Mouse (Mus musculus) MEL (cell line): ENCODE measurements around the gene Gprc5a. TPM values are rescaled to one million over a fixed set of nuclear protein-coding genes. Genes with fewer than 3 reads are reported as not detected.

ENCODE experiments used
- polyA plus RNA-seq, 2 experiments: library from polyadenylated mRNA; stranded (reverse) in 1 of 2; unstranded in 1 of 2; fragments of >175 nt in 1 of 2; fragments of >200 nt in 1 of 2; gene quantifications; 2 replicates each; pipeline versions ENCODE4 v1.2.1 to v1.2.4; 2012; ENCODE audit warnings: low replicate concordance in 2 of 2, low read depth in 1 of 2; ENCODE audit not compliant: insufficient read length in 2 of 2, insufficient read depth in 1 of 2, missing spikeins in 1 of 2
- total RNA-seq: library from RNA; depleted of rRNA; stranded (reverse); fragments of 300-350 nt; gene quantifications from 2 replicates; pipeline ENCODE4 v1.2.3, GENCODE M21; 2012; rRNA removed

The Gprc5a gene
- total and polyA plus RNA-seq, 3 experiments: 0.06 TPM; not detected in 2

Other genes with a start within 250 kb of the Gprc5a start
- 1.5 and 2.1 TPM in 2 replicates for gene Crebl2, start 235.5 kb upstream of the Gprc5a start, total RNA-seq
- gene Crebl2, start 235.5 kb upstream of the Gprc5a start, polyA plus RNA-seq: 1 to 10 TPM in 1 of 2 experiments, not detected in 1; 3.7 TPM
- 8.4 and 9.0 TPM in 2 replicates for gene Gpr19, start 167.1 kb upstream of the Gprc5a start, total RNA-seq
- gene Gpr19, start 167.1 kb upstream of the Gprc5a start, polyA plus RNA-seq: 10 to 100 TPM in 1 of 2 experiments, not detected in 1; 11.7 TPM
- 7.7 and 12.0 TPM in 2 replicates for gene Cdkn1b, start 145.2 kb upstream of the Gprc5a start, total RNA-seq
- gene Cdkn1b, start 145.2 kb upstream of the Gprc5a start, polyA plus RNA-seq: 10 to 100 TPM in 1 of 2 experiments, not detected in 1; 21.2 TPM
- 0.07 and 0.12 TPM in 2 replicates for gene Apold1, start 83.9 kb upstream of the Gprc5a start, total RNA-seq
- gene Apold1, start 83.9 kb upstream of the Gprc5a start, polyA plus RNA-seq: under 1 TPM in 1 of 2 experiments, not detected in 1; 0.08 TPM
- 84.1 and 102 TPM in 2 replicates for gene Ddx47, start 54.0 kb upstream of the Gprc5a start, total RNA-seq
- 100 to 1,000 TPM in 1 of 2 experiments, not detected in 1; 117 TPM for gene Ddx47, start 54.0 kb upstream of the Gprc5a start, polyA plus RNA-seq
- not detected in 2 replicates for gene Gprc5d, start 52.6 kb downstream of the Gprc5a start, total RNA-seq
- not detected for gene Gprc5d, start 52.6 kb downstream of the Gprc5a start, polyA plus RNA-seq
- 11.9 and 12.2 TPM in 2 replicates for gene Fam234b, start 132.3 kb downstream of the Gprc5a start, total RNA-seq
- 10 to 100 TPM in 1 of 2 experiments, not detected in 1; 20.5 TPM for gene Fam234b, start 132.3 kb downstream of the Gprc5a start, polyA plus RNA-seq
- gene Hebp1, start 132.4 kb downstream of the Gprc5a start, total RNA-seq: 8.5 and 16.7 TPM in 2 replicates
- 10 to 100 TPM in 1 of 2 experiments, not detected in 1; 25.1 TPM for gene Hebp1, start 132.4 kb downstream of the Gprc5a start, polyA plus RNA-seq
- not detected in 2 replicates for gene Gsg1, start 188.7 kb downstream of the Gprc5a start, total RNA-seq
- gene Gsg1, start 188.7 kb downstream of the Gprc5a start, polyA plus RNA-seq: not detected
- gene Pbp2, start 244.8 kb downstream of the Gprc5a start, total RNA-seq: not detected in 2 replicates
- not detected for gene Pbp2, start 244.8 kb downstream of the Gprc5a start, polyA plus RNA-seq